Mouse (Mus musculus): ENCODE data around the gene Daam2.

DNA sequence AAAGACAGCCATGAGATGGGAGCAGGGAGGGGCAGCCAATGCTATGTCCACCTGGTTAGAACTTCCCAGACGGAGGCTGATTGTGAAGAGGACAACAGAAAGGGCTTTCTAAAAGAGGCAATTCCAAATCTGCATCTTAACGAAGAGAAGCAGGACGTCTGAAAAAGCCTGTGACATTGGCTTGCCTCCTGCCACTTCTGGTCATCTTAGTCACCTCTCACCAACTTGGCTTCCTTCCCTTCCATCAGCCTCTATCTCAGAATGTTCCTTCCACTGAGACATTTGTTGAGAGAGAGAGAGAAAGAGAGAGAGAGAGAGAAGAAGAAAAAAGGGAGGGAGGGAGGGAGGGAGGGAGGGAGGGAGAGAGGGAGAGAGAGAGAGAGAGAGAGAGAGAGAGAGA, 47.1 kb downstream of the Daam2 start:
- no peak for TF ChIP-seq CTCF (conservative IDR thresholded peaks at IDR 0.05; ENCODE audit: low read length)
- TF ChIP-seq NANOG (IDR thresholded peaks at IDR 0.05; ENCODE audit: borderline replicate concordance, low read length): no peak
- no peak for TF ChIP-seq POU5F1 (IDR thresholded peaks at IDR 0.05; ENCODE audit: borderline replicate concordance, low read length)

All from E14TG2a.4 (cell line).